Mouse (Mus musculus): Measurements from ENCODE around the gene Gdpd3.
A peak's percentile ranks its signal among the peaks of the same experiment; 100 is the strongest.
"Not testable (repeated sequence)": the region's sequence is repeated elsewhere in the genome, so short reads cannot be mapped to it uniquely, and the experiment has no call there.

Gdpd3 gene

DNA sequence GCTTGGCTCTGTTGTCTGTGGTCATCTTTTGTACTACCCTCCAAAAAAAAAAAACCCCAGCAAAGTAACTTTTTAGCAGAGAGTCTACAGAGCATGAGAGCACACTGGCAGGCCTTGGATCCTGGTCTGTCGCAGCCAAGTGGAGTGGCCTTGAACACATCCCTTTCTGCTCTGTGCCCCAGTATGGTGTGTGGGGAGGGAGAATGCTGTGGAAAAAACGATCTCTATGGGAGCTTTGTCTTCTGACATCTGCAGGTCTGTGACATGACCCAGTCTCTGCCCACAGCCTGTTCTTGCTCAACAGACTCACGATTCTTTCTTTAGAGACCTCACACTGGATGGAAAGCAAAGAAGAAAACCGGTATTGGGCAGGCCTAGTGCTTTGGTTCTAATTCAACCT lies 5.2 kb upstream of the Gdpd3 start:
- DNase-seq (ENCODE audit: low read depth) = no peak

DNA sequence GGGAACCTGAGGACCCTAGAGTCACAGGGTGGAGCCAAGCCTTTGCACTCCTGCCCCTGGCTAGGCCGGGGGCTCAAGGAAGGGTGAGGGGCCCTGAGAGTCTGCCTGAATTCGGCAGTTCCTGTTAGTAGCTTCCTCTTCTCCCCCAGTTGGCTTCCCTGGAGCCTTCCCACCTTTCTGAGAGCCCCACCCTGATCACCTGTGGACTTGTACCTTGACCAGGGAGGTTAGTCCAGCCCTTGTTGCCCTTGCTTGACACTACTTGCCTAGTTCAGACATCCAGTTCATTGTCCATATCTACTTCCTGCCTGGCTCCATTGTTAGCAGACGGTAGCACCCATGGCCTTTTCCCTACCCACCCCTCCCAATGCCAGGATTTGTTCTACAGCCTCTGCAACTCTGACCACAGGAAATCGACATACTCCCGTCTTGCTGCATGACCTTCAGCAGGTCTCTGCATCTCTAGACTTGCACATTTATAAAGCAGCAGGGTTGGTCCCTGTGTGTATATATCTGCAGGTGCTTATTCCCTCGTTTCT lies 4.5 kb upstream of the Gdpd3 start:
- no peak for DNase-seq (ENCODE audit: low read depth)

DNA sequence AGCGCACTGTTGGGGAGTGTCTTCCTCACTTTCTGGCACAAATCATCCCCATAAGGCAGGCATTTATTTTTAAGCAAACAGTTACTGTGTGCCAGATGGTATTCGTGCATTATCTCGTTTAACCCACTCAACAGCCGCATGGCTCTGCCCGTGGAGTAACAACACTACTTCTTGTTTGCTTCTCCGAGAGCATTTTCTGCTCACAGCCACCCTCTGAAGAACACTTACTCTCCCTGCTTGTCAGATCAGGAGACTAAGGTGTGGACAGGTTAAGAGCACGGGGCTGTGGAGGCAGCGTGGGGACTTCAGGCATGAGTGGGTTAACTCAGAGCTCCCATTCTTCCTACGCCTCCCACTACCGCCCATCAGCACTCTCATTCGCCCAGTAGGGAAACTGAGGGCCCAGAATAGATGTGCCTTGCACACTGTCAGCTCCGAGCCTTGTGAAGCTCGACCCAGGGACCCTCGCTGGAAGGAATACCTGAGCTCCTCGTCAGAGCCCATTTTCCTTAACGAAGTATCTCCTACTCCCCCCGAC lies 3.6 kb upstream of the Gdpd3 start:
- DNase-seq (ENCODE audit: low read depth) = no peak

DNA sequence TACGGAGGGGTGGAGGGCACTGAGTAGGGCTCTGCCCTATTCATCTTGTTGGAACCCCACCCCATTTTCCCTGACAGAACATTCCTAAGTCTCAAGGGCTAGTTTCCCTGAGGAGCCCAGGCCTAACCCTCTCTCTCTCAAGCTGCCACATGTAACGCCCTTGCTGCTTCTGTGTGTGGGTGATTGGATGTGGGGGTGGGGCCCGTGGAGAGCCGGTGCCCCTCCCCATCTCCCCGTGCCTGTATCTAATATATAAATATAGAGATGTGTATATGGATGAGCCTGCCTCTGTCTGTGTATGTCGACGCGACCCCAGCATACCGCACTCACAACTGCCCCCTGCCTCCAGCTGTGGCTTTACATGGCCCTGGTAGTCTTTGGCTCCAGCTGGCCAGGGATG lies 594 bp upstream of the Gdpd3 start:
- DNase-seq (ENCODE audit: low read depth) = no peak

DNA sequence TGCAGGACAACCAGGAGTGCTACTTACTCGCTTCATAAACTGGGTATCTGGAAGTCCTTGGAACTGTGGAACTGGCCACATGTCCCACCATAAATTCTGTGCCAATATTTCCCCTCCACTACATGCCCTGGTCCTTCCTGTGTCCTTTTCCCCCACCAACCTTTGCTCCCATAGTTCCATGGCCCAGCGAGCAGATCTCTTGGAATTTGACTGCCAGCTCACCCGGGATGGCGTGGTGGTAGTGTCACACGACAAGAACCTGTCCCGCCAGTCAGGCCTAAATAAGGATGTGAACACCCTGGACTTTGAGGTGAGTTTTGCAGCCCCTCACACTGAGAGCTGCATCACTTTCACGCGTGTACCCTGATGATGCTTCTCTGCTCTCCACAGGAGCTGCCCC lies 867 bp downstream of the Gdpd3 start:
- no peak for DNase-seq (ENCODE audit: low read depth)

DNA sequence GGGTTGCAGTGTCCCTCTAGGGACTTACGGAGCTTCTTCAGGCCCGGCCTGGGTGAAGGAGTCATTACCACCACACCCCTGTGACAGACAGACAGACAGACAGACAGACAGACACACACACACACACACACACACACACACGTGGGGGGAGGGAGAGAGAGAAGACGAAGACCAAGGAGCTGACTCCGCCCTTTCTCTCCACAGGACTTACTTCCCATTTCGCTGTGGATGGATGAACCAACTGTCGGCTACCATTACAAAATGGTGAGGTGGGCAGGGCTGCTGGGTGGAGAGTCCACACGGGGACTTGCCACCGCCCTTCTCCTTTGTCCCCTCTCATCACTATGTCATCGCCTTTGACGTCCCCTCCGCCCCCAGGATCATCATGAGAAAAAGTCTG lies 4.7 kb downstream of the Gdpd3 start:
- DNase-seq (ENCODE audit: low read depth) = no peak

DNA sequence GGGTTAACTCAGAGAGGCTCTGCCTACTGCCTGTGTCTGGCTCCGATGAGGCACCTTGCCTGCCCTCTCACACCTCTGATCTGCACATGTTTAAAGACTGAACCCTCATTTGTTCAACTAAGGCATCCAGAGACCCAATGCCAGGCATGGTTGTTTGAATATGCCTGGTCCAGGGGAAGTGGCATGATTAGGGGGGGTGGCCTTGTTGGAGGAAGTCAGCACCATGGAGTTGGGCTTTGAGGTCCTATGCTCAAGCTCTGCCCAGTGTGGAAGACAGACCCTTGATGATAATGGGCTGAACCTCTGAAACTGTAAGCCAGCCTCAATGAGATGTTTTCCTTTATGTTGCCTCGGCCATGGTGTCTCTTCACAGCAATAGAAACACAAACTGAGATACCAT lies 7.2 kb downstream of the Gdpd3 start:
- DNase-seq (ENCODE audit: low read depth) = no peak

DNA sequence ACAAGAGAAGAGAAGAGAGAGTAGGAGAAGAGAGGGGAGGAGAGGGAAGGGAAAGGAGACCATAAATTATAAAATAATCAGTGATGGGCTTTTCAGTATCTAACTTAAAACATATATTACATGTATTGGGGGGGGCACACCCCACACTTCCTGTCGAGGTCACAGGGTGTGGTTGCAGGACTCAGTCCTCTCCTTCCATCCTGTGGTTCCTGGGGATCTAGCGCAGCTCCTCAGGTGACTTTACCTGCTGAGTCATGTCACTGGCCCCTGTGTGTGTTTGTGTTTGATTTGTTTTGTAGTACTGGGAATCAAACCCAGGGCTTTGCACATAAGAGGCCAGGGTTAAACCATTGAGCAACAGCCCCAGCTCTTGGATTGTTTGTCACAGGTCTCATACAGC lies 8.3 kb downstream of the Gdpd3 start:
- DNase-seq (ENCODE audit: low read depth) = no peak

DNA sequence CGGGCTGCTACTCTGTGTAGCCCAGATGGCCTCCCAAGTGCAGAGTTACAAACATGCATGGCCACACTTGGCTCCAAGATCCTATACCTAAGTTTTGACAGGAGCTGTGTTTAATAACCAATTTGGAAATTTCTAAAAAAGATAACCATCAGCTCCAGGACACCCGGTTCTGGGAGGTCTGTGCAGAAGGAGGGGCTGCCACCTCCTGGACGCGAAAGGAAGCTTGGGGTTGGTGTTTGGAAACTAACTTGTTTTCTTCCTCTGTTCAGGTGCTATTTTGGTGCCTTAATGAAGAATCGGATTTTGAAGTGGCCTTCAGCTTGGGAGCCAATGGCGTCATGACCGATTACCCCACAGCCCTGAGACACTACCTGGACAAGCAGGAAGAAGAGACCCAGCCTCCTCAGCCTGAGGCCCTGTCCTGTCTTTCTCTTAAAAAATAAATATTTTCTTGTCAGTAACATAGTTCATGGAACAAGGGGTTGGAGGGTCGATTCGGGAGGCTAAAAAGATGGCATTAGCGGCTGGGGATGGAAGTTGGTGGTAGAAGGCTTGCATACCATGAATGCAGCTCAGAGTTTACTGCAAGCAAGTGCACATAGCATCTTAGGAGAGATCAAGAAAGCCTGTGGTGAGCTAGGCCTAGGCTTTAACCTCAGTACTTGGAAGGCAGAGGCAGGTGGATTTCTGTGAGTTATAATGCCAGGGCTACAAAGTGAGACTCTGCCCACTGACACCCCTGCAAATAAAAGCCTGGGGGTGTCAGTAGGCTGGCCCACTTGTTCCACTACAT lies 9.2 kb downstream of the Gdpd3 start:
- no peak for DNase-seq (ENCODE audit: low read depth)

DNA sequence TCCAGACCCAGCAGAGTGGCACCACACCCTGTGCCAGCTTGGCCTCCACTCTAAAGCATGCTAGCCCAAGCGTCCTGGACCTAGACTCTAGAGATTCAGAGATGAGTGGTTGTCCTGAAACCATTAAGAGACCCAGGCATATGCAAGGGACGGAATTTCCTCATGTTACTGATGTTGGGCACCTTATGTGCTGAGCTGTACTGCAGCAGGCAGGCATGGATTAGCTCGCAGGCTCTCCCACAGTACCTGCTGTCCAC lies 9.8 kb downstream of the Gdpd3 start:
- DNase-seq (ENCODE audit: low read depth) = no peak

DNA sequence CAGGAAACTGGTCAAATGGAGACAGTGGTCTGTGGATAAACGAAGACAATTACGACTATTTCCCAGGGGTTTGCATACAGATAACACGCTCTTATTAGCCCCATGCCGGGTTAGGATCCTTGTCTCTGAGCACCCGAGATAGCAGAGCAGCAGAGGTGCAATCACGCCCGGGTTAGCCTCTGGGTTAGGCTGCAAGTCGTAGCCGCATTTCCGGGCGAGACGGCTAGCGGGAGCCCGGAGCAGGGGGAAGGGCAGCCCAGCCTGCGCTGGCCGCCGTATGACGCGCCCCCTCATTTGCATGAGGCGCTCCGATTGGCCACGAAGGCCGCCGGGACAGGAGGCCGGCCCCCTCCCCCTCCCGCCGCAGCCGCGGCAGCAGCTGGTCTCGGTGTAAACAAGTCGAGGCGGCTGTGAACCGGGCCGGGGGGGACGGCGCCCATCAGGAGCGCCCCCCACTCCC lies 10.5 kb downstream of the Gdpd3 start, which contains the start of gene Ypel3:
Gene Ypel3, plus strand, starts transcription at position 358 of the 460 bp plus-strand sequence.
- peak; percentile 80 for DNase-seq (ENCODE audit: low read depth)

DNA sequence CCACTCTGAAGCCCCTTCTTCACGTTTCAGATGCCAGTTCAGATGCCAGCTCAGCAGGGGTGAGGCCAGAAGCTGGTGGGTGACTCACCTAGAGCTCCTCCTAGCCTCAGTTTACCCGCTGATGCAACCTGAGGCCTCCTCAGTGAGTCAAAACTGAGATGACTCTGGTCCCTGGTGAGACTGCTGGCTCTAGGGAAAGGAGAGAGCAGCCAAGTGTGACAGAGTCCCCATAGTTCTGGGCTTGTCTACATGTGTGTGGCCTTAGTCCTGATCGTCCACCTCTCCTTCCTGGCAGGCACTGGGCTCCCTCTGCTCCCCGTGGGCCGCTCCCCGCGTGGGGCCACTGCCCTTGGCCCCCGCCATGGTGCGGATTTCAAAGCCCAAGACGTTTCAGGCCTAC lies 11.3 kb downstream of the Gdpd3 start:
- no peak for DNase-seq (ENCODE audit: low read depth)

DNA sequence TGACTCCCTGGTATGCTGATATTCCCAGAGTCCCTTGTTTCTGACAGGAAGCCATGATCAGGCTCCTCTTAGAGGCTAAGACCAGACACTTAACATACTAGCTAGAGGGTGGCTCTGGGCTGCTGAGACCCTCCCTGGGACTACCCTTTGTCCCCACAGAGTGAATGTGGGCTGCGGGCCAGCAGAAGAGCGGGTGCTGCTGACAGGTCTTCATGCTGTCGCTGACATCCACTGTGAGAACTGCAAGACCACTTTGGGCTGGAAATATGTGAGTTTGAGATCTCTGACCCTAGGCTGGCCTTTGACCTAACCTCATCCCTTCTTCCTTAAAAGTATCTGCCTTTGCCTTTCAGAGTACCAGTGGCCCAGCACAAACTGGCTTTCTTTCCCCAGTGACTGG lies 12.0 kb downstream of the Gdpd3 start:
- no peak for DNase-seq (ENCODE audit: low read depth)

DNA sequence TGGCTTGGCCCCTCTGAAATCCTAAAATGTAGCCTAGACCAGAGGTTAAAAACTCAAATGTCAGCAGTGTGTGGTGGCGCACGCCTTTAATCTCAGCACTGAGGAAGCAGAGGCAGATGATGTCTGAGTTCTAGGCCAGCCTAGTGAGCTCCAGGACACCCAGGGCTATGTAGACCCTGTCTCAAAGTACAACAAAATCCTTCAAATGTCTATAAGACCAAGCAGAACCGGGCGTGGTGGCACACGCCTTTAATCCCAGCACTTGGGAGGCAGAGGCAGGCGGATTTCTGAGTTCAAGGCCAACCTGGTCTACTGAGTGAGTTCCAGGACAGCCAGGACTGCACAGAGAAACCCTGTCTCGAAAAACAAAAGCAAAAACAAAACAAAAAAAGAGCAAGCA lies 13.0 kb downstream of the Gdpd3 start:
- DNase-seq (ENCODE audit: low read depth) = not testable (repeated sequence)

DNA sequence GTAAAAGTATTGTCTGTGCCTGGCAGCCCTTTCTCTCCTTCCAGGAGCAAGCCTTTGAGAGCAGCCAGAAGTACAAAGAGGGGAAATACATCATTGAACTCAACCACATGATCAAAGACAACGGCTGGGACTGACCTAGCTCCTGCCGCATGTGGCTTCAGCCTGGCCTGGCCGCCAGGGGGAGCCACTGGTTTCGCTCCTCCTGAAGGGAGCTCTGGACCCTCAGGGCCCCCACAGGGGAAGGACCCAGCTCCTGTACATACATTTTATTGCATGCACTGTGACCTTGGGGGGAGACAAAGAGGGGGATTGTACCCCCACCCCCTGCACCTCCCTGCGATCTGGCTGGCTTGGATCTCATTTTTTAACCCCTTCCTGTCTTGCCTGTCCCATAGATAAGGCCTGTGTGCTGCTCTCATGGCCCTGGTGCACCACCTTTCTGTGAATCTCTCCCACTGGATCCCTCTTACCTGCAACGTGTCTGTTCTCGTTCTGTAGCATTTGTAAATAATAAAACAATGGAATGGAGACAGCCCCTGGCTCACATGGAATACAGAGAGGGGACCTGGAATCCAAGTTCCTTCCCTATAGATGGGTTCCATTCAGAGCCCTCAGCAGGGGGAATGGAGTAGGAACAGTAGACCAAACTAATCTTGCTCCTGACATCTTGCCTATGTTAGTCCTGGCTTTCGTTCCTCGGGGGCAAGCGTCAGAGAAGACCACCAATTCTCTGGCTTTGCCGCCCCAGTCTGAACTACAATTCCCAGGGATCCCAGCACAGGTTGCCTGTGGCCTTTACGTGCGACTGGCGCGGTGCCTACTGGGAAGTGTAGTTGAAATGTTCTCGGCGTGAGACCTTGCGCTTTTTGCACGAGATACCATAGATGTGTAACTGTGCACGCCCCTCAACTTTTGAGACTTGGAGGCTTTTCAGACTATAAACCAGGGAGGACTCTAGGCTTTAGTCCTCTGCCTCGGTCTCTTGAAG lies 14.1 kb downstream of the Gdpd3 start:
- peak; percentile 85 for DNase-seq (ENCODE audit: low read depth)

DNA sequence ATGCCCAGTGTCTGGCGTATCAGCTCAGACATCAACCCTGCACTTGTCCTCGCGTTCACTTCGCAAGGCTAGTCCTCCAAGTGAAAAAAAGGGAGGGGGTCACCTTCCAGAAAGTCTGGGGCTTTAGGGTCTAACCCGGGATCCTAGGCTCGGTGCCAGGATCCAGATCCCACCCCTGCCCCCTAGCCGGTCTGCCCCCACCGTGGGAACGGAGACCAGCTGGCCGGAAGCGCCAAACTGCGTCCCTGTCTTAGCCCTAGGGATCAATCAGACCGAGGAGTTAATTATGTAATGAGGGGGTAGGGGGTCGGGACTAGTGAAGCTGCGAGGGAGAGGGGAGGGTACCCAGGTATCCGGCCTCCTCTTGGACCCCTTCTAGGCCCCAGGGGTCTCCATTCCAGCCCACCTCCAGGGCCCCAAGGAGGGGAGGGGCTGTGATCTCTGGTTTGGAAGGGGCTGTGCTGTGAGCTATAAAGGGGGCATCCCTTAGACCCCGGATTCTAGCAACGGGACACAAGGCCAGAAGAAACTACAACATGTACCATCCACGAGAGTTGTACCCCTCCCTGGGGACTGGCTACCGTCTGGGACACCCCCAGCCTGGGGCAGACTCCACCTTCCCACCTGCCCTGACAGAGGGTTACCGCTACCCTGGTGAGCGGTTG lies 15.0 kb downstream of the Gdpd3 start, which contains the start of gene Tbx6:
Gene Tbx6, plus strand, starts transcription at position 513 of the 665 bp plus-strand sequence.
- no peak for DNase-seq (ENCODE audit: low read depth)

DNA sequence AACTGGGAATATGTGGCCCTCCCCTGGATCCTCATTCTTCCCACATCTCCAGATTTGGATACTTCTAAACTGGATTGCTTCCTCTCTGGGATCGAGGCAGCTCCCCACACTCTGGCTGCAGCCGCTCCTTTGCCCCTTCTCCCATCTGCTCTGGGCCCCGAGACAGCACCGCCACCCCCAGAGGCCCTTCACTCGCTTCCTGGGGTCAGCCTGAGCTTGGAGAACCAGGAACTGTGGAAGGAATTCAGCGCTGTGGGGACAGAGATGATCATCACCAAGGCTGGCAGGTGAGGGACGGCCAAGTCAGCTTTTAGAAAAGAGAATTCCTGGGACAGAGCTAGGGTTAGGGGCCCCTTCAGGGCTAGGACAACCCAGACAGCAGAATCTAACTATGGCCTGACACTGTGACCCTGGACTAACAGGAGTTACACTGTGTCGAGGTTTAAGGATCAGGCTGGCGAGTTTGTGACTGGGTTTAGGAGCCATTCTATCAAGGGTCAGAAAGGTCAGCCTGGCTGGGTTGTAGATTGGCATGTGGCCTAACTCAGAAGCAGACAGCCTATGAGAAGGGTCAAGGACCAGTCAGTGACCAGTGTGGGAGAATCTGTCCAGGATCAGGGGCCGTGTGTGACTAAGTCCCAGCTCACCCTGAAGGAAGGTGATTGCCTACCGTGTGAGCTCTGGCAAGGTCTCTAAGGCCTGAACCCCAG lies 15.7 kb downstream of the Gdpd3 start:
- no peak for DNase-seq (ENCODE audit: low read depth)

DNA sequence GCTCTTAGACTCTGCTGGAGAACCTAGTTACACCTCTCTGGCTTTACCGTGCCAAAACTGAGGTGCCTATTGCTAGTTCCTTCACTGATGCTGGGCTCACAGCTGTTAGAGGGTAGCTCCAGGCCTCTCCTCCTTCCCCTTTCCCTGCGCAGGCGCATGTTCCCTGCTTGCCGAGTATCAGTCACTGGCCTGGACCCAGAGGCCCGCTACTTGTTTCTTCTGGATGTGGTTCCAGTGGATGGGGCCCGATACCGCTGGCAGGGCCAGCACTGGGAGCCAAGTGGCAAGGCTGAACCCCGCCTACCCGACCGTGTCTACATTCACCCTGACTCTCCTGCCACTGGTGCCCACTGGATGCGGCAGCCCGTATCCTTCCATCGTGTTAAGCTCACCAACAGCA lies 16.6 kb downstream of the Gdpd3 start:
- DNase-seq (ENCODE audit: low read depth) = no peak

DNA sequence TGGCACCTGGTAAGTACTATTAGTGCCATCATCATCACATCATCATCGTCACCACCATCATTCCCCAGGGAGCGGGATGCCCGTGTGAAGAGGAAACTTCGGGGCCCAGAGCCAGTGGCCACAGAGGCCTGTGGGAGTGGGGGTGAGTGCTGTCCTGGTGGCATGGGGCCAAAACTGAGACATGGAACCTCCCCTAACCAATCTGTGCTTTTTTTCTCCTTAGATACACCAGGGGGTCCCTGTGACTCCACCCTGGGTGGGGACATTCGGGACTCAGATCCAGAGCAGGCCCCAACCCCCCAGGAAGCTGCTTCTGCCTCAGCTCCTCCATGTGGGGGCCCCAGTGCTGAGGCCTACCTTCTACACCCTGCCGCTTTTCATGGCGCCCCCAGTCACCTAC lies 18.3 kb downstream of the Gdpd3 start:
- no peak for DNase-seq (ENCODE audit: low read depth)

DNA sequence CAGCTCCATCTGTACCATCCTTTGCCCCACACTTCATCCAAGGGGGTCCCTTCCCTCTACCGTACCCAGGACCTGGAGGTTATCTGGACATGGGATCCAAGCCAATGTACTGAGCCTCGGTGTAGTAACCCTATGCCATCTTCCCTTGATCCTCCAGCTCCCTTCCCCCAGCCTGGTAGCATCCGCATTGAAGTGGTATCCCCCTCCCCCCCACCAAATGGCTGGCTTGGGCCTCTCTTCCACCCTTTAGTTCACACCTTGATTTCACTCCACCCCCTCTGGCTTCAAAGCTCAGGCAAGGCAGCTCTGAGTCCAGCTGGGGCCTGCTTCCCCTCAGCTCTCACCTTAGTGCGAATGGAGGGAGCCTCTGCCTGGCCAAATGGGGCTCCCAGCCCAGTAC lies 18.9 kb downstream of the Gdpd3 start:
- no peak for DNase-seq (ENCODE audit: low read depth)

DNA sequence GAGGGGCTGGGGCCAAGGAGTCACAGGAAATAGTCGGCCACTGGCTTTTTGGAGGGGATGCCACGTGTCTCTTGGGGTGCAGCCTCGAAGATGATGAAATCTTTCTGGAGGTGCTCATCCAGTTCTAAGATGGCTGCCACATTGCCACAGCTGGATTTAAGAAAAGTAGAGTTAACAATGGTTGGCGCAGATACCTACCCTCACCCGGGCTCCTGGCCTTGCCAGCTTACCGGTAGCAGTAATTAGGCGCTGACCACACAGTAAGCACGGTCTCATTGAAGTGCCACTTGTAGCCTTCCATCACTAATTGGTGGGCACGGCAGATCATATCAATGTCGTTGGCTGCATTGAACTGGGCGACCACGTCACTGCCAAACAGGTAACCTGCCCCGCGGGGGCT lies 20.0 kb downstream of the Gdpd3 start:
- DNase-seq (ENCODE audit: low read depth) = no peak
